Mouse (Mus musculus): ENCODE measurements at regions not wholly inside any gene's neighbourhood (a gene's known extent, or its start where the extent isn't known, plus 50 kb on each side); places are given as distances from the start of the nearest gene placed in this dataset.

DNA sequence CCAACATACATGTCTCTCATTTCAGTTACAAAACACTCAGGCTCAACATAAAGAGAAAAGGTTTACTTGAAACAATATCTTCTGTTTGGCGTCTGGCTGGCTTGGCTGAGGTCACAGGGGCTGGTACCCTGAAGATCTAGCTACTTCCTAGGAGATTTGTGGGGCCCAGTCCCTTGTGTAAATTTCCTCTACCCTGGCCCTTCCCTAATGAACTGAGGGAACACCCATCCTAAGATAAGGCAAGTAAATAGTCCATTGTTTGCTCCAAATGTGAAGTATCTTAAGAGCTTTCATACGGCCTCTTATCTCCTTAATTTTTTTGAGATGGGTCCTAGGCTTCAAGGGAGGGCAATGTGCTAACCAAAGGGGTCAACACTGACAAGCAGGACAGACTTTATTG lies 133.6 kb upstream of the Ednrb start:
- WGBS, result 30% methylated on average over 2 of the region's 2 CpGs
- no peaks in the 10 kb centered on the region for H3K36me3 ChIP-seq (ENCODE audit: control insufficient read depth, insufficient read depth)
- no peak for ATAC-seq
- no peak for TF ChIP-seq CTCF (IDR thresholded peaks at IDR 0.05; ENCODE audit: low read depth)
- no peak overlapping the region for H3K9ac ChIP-seq (ENCODE audit: low read depth, low read length)
- peaks cover 10% of the 10 kb centered on the region; the same call in 1 of the 2 replicates for H3K4me1 ChIP-seq (replicated peaks; ENCODE audit: control insufficient read depth, insufficient read depth, low read length)
- H3K27me3 ChIP-seq (replicated peaks; ENCODE audit: control insufficient read depth, insufficient read depth, low read length), result no peaks in the 10 kb centered on the region
- H3K27ac ChIP-seq (ENCODE audit: low read depth, low read length), result no peak overlapping the region
- no peak overlapping the region for H3K4me3 ChIP-seq (ENCODE audit: low read depth, low read length)
- H3K4me2 ChIP-seq (replicated peaks; ENCODE audit: low read depth), result no peak overlapping the region
- no peaks in the 10 kb centered on the region for H3K9me3 ChIP-seq (ENCODE audit: control insufficient read depth)

DNA sequence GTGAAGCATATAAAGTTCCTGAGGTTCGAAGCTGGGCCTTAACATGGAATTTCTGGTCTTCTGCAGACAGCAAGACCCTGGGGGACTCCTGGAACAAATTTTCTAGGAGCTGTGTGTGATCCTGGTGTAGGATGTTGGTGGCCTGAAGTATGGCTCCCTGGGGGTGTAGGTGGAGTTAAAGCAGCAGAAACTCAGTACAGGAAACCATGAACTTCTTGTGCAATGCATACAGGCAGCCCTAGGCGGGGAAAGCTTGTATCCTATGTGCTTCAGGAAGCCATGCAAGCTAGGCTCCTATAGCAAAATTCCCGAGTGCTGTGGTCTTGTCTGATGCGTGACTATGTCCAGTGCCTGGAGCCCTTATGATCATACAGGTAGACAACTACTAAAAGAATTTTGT lies 129.8 kb upstream of the Ednrb start:
- TF ChIP-seq CTCF (IDR thresholded peaks at IDR 0.05; ENCODE audit: low read depth), result no peak
- Histone ChIP-seq H3K9me3 (ENCODE audit: control insufficient read depth) (no peaks in the 10 kb centered on the region), H3K36me3 (ENCODE audit: control insufficient read depth, insufficient read depth) (no peaks in the 10 kb centered on the region), H3K4me2 (replicated peaks; ENCODE audit: low read depth) (no peak overlapping the region), H3K9ac (ENCODE audit: low read depth, low read length) (no peak overlapping the region), H3K27ac (ENCODE audit: low read depth, low read length) (no peak overlapping the region), H3K4me3 (ENCODE audit: low read depth, low read length) (no peak overlapping the region), H3K27me3 (replicated peaks; ENCODE audit: control insufficient read depth, insufficient read depth, low read length) (no peaks in the 10 kb centered on the region), H3K4me1 (replicated peaks; ENCODE audit: control insufficient read depth, insufficient read depth, low read length) (peaks cover 10% of the 10 kb centered on the region; the same call in 1 of the 2 replicates)
- 84% methylated on average over 4 of the region's 4 CpGs for WGBS
- no peak for ATAC-seq

DNA sequence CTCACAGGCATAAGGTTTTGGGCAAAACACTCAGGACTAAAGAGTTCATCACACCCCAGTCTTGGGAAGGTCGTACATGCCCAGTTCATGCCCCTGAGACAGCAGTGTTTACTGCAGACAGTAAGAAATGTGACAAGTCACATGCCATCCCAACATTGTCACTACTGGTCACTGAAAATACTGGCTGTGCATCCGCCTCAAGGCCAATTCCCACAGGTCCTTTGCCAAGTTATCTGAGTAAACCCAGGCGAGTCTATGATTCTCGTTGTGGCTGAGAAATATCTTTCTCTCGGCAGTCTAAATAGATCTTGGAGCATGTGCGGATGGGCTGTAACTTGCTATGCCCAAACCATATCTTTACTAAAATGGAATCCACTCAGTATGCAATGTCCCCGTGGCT lies 128.9 kb upstream of the Ednrb start:
- Histone ChIP-seq H3K36me3 (ENCODE audit: control insufficient read depth, insufficient read depth) (no peaks in the 10 kb centered on the region), H3K27me3 (replicated peaks; ENCODE audit: control insufficient read depth, insufficient read depth, low read length) (no peaks in the 10 kb centered on the region), H3K9ac (ENCODE audit: low read depth, low read length) (no peak overlapping the region), H3K27ac (ENCODE audit: low read depth, low read length) (no peak overlapping the region), H3K9me3 (ENCODE audit: control insufficient read depth) (no peaks in the 10 kb centered on the region), H3K4me1 (replicated peaks; ENCODE audit: control insufficient read depth, insufficient read depth, low read length) (peaks cover 10% of the 10 kb centered on the region; the same call in 1 of the 2 replicates), H3K4me2 (replicated peaks; ENCODE audit: low read depth) (no peak overlapping the region), H3K4me3 (ENCODE audit: low read depth, low read length) (no peak overlapping the region)
- 75% methylated on average over 7 of the region's 7 CpGs for WGBS
- TF ChIP-seq CTCF (IDR thresholded peaks at IDR 0.05; ENCODE audit: low read depth), result no peak
- ATAC-seq, result no peak

DNA sequence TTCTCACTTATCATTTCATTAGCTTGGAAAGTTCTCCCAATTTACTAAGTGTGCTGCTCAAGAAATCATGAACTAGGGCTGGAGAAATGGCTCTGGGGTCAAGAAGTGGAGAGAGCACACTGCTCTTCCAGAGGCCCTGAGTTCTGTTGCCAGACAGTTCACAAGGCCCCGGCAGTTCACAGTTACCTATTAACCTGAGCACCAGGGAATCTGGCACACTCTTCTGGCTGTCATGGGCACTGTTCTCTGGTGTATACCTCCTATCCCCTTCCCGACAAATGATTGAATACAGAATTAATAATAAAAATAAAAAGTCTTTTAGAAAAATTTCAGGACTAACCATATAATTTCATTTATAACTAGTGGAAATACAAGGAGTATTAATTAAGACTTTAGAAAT lies 125.1 kb upstream of the Ednrb start:
- Histone ChIP-seq H3K4me2 (replicated peaks; ENCODE audit: low read depth) (no peak overlapping the region), H3K4me1 (replicated peaks; ENCODE audit: control insufficient read depth, insufficient read depth, low read length) (no peaks in the 10 kb centered on the region), H3K9ac (ENCODE audit: low read depth, low read length) (no peak overlapping the region), H3K27me3 (replicated peaks; ENCODE audit: control insufficient read depth, insufficient read depth, low read length) (no peaks in the 10 kb centered on the region), H3K27ac (ENCODE audit: low read depth, low read length) (no peak overlapping the region), H3K4me3 (ENCODE audit: low read depth, low read length) (no peak overlapping the region), H3K36me3 (ENCODE audit: control insufficient read depth, insufficient read depth) (no peaks in the 10 kb centered on the region), H3K9me3 (ENCODE audit: control insufficient read depth) (no peaks in the 10 kb centered on the region)
- WGBS, result 41% methylated on average over 2 of the region's 2 CpGs
- ATAC-seq, result no peak
- TF ChIP-seq CTCF (IDR thresholded peaks at IDR 0.05; ENCODE audit: low read depth), result peak; percentile 61

DNA sequence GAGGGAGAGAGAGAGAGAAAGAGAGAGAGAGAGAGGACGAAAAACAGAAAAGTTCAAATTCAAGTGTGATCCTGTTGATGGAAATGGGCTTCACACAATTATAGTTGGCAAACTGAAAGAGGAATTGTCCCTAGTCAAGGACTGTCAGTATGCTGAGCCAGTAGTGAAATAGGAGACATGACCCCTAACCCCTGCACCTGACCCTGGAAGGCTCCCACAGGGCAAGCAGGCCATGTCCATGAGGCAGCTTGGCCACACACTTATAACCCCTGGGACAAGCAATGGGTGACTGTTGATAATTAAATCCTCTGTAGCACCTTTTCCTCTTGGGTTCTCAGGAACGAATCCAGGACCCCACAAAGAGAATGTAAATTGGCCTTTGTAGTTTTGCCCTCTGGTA lies 122.1 kb upstream of the Ednrb start:
- no peak overlapping the region for H3K4me3 ChIP-seq (ENCODE audit: low read depth, low read length)
- H3K27ac ChIP-seq (ENCODE audit: low read depth, low read length), result no peak overlapping the region
- no peaks in the 10 kb centered on the region for H3K4me1 ChIP-seq (replicated peaks; ENCODE audit: control insufficient read depth, insufficient read depth, low read length)
- H3K9me3 ChIP-seq (ENCODE audit: control insufficient read depth), result no peaks in the 10 kb centered on the region
- H3K27me3 ChIP-seq (replicated peaks; ENCODE audit: control insufficient read depth, insufficient read depth, low read length), result no peaks in the 10 kb centered on the region
- no peak overlapping the region for H3K4me2 ChIP-seq (replicated peaks; ENCODE audit: low read depth)
- 77% methylated on average over 2 of the region's 2 CpGs for WGBS
- no peaks in the 10 kb centered on the region for H3K36me3 ChIP-seq (ENCODE audit: control insufficient read depth, insufficient read depth)
- no peak overlapping the region for H3K9ac ChIP-seq (ENCODE audit: low read depth, low read length)
- no peak for TF ChIP-seq CTCF (IDR thresholded peaks at IDR 0.05; ENCODE audit: low read depth)
- no peak for ATAC-seq

DNA sequence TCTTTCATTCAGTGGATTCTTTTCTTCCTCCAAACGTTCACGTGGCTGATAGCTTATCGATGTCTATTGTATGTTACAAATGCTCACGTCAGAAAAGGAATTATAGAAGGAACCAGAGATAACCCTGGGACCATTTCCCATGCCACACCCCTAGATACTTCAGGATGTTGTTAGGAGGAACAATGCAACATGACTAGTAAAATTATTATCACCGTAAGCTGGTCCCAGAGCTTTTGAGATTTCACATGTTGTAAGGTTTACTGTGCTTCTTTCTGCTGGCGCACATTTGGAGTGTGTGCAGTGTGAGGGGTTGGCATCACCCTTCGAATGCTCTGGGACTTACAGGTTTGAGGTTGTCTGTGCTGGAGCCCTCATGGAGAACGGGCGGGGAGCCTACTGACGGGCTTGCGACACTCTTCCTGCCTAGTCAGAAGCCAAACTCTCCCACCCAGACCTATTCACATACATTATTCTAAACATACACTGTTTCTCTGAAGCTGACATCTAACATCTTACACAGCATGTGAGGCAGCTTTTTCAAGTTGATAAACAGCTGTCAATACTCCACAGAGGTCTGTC lies 118.2 kb upstream of the Ednrb start:
- Histone ChIP-seq H3K27me3 (replicated peaks; ENCODE audit: control insufficient read depth, insufficient read depth, low read length) (no peaks in the 10 kb centered on the region), H3K36me3 (ENCODE audit: control insufficient read depth, insufficient read depth) (no peaks in the 10 kb centered on the region), H3K4me1 (replicated peaks; ENCODE audit: control insufficient read depth, insufficient read depth, low read length) (no peaks in the 10 kb centered on the region), H3K4me2 (replicated peaks; ENCODE audit: low read depth) (no peak overlapping the region), H3K9me3 (ENCODE audit: control insufficient read depth) (no peaks in the 10 kb centered on the region), H3K27ac (ENCODE audit: low read depth, low read length) (no peak overlapping the region), H3K9ac (ENCODE audit: low read depth, low read length) (no peak overlapping the region), H3K4me3 (ENCODE audit: low read depth, low read length) (no peak overlapping the region)
- no peak for ATAC-seq
- no peak for TF ChIP-seq CTCF (IDR thresholded peaks at IDR 0.05; ENCODE audit: low read depth)
- 52% methylated on average over 11 of the region's 11 CpGs for WGBS

DNA sequence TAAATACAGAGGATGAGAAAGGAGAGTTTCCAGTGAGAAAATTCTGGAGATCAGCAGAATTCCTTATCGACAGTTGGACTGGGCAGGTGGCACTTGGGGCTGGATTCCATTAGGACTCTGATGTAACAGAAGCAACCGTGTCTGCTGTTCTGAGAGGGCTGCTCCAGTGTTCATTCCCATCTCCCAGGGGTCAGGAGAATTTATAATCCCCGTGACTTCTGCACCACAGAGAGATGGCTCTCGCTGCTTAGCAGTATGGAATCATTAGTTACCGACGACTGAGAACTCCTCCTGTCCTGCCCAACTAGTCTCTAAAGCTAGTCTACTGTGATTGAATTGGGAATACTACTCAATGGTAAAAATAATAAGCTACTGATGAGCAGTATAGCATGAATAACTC lies 107.7 kb upstream of the Ednrb start:
- no peak overlapping the region for H3K4me2 ChIP-seq (replicated peaks; ENCODE audit: low read depth)
- H3K4me3 ChIP-seq (ENCODE audit: low read depth, low read length), result no peak overlapping the region
- H3K9ac ChIP-seq (ENCODE audit: low read depth, low read length), result no peak overlapping the region
- H3K27me3 ChIP-seq (replicated peaks; ENCODE audit: control insufficient read depth, insufficient read depth, low read length), result no peaks in the 10 kb centered on the region
- no peaks in the 10 kb centered on the region for H3K9me3 ChIP-seq (ENCODE audit: control insufficient read depth)
- H3K36me3 ChIP-seq (ENCODE audit: control insufficient read depth, insufficient read depth), result no peaks in the 10 kb centered on the region
- no peak for ATAC-seq
- no peaks in the 10 kb centered on the region for H3K4me1 ChIP-seq (replicated peaks; ENCODE audit: control insufficient read depth, insufficient read depth, low read length)
- H3K27ac ChIP-seq (ENCODE audit: low read depth, low read length), result no peak overlapping the region
- no peak for TF ChIP-seq CTCF (IDR thresholded peaks at IDR 0.05; ENCODE audit: low read depth)
- WGBS, result 82% methylated on average over 6 of the region's 6 CpGs
